Mouse (Mus musculus): Measurements from ENCODE around the gene Ptgs1.

- TF ChIP-seq GATA1 (IDR thresholded peaks at IDR 0.05; ENCODE audit: borderline replicate concordance, low read length) (no peak), FLI1 (IDR thresholded peaks at IDR 0.05; ENCODE audit: low read length) (no peak)
These were observed 5.6 kb upstream of the Ptgs1 start for GRCm38 (mm10) chr2:36224599-36224998.

All from megakaryocyte, embryonic 14.5 days (primary cell).